Mouse (Mus musculus): Measurements from ENCODE around the gene Srbd1. TPM values are rescaled to one million over a fixed set of nuclear protein-coding genes. Genes with fewer than 3 reads are reported as not detected.

Srbd1 gene
- total and polyA plus RNA-seq, 2 experiments from 2014 or later, result 7.4 to 12.1 TPM

DNA sequence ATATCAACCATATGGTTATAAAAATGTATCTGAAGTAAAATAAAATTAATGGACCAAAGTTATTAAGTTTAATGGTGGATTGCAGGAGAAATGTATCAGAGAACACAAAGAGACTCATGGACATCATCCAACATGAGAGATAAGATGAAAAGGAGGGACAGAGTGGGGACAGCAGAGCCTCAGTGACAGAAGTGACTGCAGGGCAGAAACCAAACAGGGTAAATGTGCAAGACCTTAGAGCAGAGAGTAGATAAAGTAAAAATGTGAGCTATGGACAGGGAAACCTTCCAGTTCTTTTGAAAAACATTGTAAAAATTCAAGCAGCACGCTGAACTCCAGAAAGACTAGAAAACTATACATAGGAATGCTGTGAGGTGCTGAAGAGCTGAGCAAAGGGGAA is 132.4 kb downstream of the Srbd1 start:
- Histone ChIP-seq H3K4me3 (ENCODE audit: low read length) (no peak overlapping the region), H3K27me3 (ENCODE audit: insufficient read depth, low read length) (no peaks in the 10 kb centered on the region), H3K4me2 (ENCODE audit: low read depth, low read length) (no peak overlapping the region), H3K9ac (replicated peaks; ENCODE audit: low read length) (no peak overlapping the region), H3K27ac (no peak overlapping the region), H3K4me1 (ENCODE audit: insufficient read depth, low read length) (no peaks in the 10 kb centered on the region), H3K9me3 (ENCODE audit: low read length) (no peaks in the 10 kb centered on the region), H3K36me3 (ENCODE audit: insufficient read depth, low read length) (no peaks in the 10 kb centered on the region)
- TF ChIP-seq CTCF (IDR thresholded peaks at IDR 0.05; ENCODE audit: low read depth), result no peak
- 84% methylated on average over 1 of the region's 1 CpGs for WGBS
- ATAC-seq (no peak), DNase-seq (ENCODE audit: low spot score) (no peak)

DNA sequence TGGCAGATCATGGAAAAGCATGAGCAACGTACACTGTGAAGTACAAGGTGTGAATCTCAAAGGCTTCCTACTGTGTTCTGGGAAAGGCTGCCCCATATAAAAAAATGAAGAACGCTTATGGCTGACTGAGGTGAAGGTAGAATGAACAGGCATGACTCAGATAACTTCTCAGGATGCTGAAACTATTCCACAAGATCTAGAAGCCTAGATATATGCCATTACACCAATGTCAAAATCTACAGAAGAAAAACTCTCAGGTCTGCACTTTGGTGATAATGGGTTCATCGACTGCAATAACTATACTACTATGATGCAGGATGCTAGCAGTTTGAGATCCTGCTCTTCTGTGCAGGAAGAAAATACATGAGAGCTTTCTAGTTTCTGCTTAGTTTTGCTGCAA is 133.1 kb downstream of the Srbd1 start:
- no peak overlapping the region for H3K4me3 ChIP-seq (ENCODE audit: low read length)
- no peak overlapping the region for H3K9ac ChIP-seq (replicated peaks; ENCODE audit: low read length)
- TF ChIP-seq CTCF (IDR thresholded peaks at IDR 0.05; ENCODE audit: low read depth), result no peak
- H3K4me1 ChIP-seq (ENCODE audit: insufficient read depth, low read length), result no peaks in the 10 kb centered on the region
- 94% methylated on average over 3 of the region's 3 CpGs for WGBS
- H3K4me2 ChIP-seq (ENCODE audit: low read depth, low read length), result no peak overlapping the region
- no peak for ATAC-seq
- H3K27ac ChIP-seq, result no peak overlapping the region
- no peak for DNase-seq (ENCODE audit: low spot score)
- H3K36me3 ChIP-seq (ENCODE audit: insufficient read depth, low read length), result no peaks in the 10 kb centered on the region
- H3K27me3 ChIP-seq (ENCODE audit: insufficient read depth, low read length), result no peaks in the 10 kb centered on the region
- no peaks in the 10 kb centered on the region for H3K9me3 ChIP-seq (ENCODE audit: low read length)

DNA sequence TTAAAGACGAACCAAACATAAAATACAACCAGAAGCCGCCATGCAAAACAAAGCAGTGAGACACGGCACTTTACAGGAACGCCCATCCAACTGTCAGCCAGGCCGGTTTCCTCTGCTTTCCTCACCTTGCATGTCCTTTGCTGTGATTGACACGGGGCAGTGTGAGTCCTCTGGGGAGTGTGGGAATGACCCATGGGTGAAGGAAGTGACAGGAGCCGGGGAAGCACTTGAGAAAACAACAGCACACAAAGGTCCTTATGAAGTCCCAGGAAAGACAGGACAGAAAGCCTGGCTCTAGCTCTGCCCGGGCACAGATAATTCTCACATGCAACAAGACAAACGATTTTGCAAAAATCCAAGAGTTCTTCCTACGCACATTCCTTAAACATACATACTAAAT is 136.6 kb downstream of the Srbd1 start:
- H3K9ac ChIP-seq (replicated peaks; ENCODE audit: low read length), result no peak overlapping the region
- no peaks in the 10 kb centered on the region for H3K36me3 ChIP-seq (ENCODE audit: insufficient read depth, low read length)
- no peak overlapping the region for H3K27ac ChIP-seq
- no peaks in the 10 kb centered on the region for H3K4me1 ChIP-seq (ENCODE audit: insufficient read depth, low read length)
- H3K9me3 ChIP-seq (ENCODE audit: low read length), result no peaks in the 10 kb centered on the region
- ATAC-seq (no peak), DNase-seq (ENCODE audit: low spot score) (no peak)
- WGBS, result 64% methylated on average over 10 of the region's 10 CpGs
- TF ChIP-seq CTCF (IDR thresholded peaks at IDR 0.05; ENCODE audit: low read depth), result no peak
- no peak overlapping the region for H3K4me2 ChIP-seq (ENCODE audit: low read depth, low read length)
- H3K27me3 ChIP-seq (ENCODE audit: insufficient read depth, low read length), result no peaks in the 10 kb centered on the region
- H3K4me3 ChIP-seq (ENCODE audit: low read length), result no peak overlapping the region

DNA sequence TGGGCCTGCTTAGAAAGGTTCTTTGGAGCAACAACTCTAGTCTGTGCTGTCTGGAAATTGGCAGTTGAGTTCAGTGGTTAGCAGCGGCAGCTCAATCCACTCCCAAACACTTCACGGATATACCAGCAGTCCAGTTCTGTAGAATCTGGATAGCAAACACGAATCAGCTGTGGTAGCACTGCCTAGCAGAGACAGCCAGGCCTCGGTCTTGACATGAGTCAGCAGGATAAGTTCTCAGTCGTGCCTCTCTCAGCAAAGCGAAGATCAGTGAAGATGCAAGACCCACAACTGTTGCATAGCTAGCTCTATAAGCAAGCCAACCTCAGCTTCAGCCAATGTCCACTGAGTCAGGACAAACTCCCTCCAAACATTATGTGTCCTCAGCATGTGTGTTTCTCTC is 142.9 kb downstream of the Srbd1 start:
- ATAC-seq, result no peak

DNA sequence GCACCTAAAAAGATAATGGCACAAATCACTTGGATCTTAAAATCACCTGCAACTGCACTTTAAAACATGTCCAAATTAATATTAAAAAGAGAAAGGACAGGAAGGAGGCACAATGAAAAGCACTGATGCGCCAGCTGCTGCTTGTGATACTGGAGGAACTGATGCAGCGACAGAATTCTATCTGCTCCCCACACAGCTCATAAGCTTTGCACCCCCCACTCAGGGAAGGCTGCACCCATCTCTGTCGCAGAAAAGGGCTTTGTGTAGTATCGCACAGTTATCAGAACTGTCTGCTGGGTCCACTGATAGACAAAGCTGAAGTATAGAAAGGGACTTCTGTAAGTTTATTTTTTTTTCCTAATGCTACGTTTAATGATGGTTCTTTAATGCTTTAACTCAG is 143.3 kb downstream of the Srbd1 start:
- H3K4me2 ChIP-seq (ENCODE audit: low read depth, low read length), result no peak overlapping the region
- no peak for ATAC-seq

More for the DNA sequence above, 142.9 kb downstream of the Srbd1 start:
- DNase-seq (ENCODE audit: low spot score), result no peak
- 97% methylated on average over 6 of the region's 6 CpGs for WGBS
- no peak overlapping the region for H3K4me3 ChIP-seq (ENCODE audit: low read length)
- H3K27me3 ChIP-seq (ENCODE audit: insufficient read depth, low read length), result no peaks in the 10 kb centered on the region
- no peak for TF ChIP-seq CTCF (IDR thresholded peaks at IDR 0.05; ENCODE audit: low read depth)
- H3K4me2 ChIP-seq (ENCODE audit: low read depth, low read length), result no peak overlapping the region
- no peaks in the 10 kb centered on the region for H3K36me3 ChIP-seq (ENCODE audit: insufficient read depth, low read length)
- peaks cover 10% of the 10 kb centered on the region for H3K9me3 ChIP-seq (ENCODE audit: low read length)
- no peaks in the 10 kb centered on the region for H3K4me1 ChIP-seq (ENCODE audit: insufficient read depth, low read length)
- no peak overlapping the region for H3K9ac ChIP-seq (replicated peaks; ENCODE audit: low read length)
- no peak overlapping the region for H3K27ac ChIP-seq

DNA sequence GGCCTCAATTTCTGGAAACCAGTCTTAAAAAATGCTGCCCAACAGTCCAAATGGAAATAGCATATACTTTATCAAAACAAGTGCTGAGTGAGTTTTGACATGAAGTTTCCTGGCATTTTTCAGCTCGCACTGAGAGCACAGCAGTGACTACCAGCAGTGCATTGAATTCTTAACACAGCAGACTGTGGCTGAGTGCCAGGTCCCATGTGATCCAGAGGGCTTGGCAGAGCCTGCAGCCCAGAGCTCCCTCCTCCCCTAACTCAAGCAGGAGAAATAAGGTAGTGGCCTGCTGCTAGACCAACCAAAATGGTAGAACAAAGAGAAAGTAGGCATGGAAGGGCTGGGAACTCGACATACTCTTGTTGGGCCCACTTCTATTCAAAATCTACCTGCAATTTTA is 149.2 kb downstream of the Srbd1 start:
- Histone ChIP-seq H3K9ac (replicated peaks; ENCODE audit: low read length) (no peak overlapping the region), H3K4me1 (ENCODE audit: insufficient read depth, low read length) (no peaks in the 10 kb centered on the region), H3K4me3 (ENCODE audit: low read length) (no peak overlapping the region), H3K27ac (no peak overlapping the region), H3K36me3 (ENCODE audit: insufficient read depth, low read length) (no peaks in the 10 kb centered on the region), H3K4me2 (ENCODE audit: low read depth, low read length) (no peak overlapping the region), H3K9me3 (ENCODE audit: low read length) (peaks cover 12% of the 10 kb centered on the region), H3K27me3 (ENCODE audit: insufficient read depth, low read length) (no peaks in the 10 kb centered on the region)
- ATAC-seq (peak; percentile 74; the same call in 1 of the 2 replicates), DNase-seq (ENCODE audit: low spot score) (peak; percentile 84)
- TF ChIP-seq CTCF (IDR thresholded peaks at IDR 0.05; ENCODE audit: low read depth), result no peak
- WGBS, result 47% methylated on average over 2 of the region's 2 CpGs

More for the DNA sequence above, 143.3 kb downstream of the Srbd1 start:
- Histone ChIP-seq H3K27ac (no peak overlapping the region), H3K27me3 (ENCODE audit: insufficient read depth, low read length) (no peaks in the 10 kb centered on the region), H3K4me3 (ENCODE audit: low read length) (no peak overlapping the region), H3K4me1 (ENCODE audit: insufficient read depth, low read length) (no peaks in the 10 kb centered on the region), H3K9me3 (ENCODE audit: low read length) (peaks cover 12% of the 10 kb centered on the region), H3K9ac (replicated peaks; ENCODE audit: low read length) (no peak overlapping the region), H3K36me3 (ENCODE audit: insufficient read depth, low read length) (no peaks in the 10 kb centered on the region)
- WGBS, result 91% methylated on average over 5 of the region's 5 CpGs
- no peak for TF ChIP-seq CTCF (IDR thresholded peaks at IDR 0.05; ENCODE audit: low read depth)
- no peak for DNase-seq (ENCODE audit: low spot score)

DNA sequence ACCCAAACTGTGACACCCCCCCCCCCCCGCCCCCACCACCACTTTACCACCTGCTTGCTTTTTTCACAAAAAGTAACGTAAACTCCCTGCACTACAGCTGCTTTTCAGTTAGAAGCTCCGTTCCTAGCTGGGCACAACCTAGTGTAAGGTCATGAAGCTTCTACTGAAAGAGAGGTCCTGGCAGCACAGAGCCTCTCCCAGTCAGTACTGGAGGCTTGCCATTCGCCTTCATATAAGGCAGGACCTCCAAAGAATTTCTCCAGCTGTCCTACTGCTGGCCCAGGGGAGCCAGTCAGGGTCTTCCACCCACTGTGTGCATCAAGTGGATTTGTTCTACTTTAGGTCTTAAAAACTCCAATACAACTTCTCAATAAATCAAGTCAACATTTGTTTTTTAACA is 149.9 kb downstream of the Srbd1 start:
- Histone ChIP-seq H3K4me3 (ENCODE audit: low read length) (no peak overlapping the region), H3K9me3 (ENCODE audit: low read length) (peaks cover 12% of the 10 kb centered on the region), H3K4me1 (ENCODE audit: insufficient read depth, low read length) (no peaks in the 10 kb centered on the region), H3K9ac (replicated peaks; ENCODE audit: low read length) (no peak overlapping the region), H3K36me3 (ENCODE audit: insufficient read depth, low read length) (no peaks in the 10 kb centered on the region), H3K4me2 (ENCODE audit: low read depth, low read length) (no peak overlapping the region), H3K27me3 (ENCODE audit: insufficient read depth, low read length) (no peaks in the 10 kb centered on the region), H3K27ac (no peak overlapping the region)
- DNase-seq (ENCODE audit: low spot score), result peak; percentile 10
- WGBS, result 58% methylated on average over 4 of the region's 4 CpGs
- no peak for TF ChIP-seq CTCF (IDR thresholded peaks at IDR 0.05; ENCODE audit: low read depth)
- ATAC-seq, result no peak

Measured in hindbrain, postnatal 0 days (tissue).